Mouse (Mus musculus): Measurements from ENCODE around the gene Ptpn3.

Gene Ptpn3

GRCm38 (mm10) chr4:57263695-57264094 lies 37.9 kb downstream of the Ptpn3 start:
- no peak for DNase-seq (ENCODE audit: low read depth, low spot score)

DNA sequence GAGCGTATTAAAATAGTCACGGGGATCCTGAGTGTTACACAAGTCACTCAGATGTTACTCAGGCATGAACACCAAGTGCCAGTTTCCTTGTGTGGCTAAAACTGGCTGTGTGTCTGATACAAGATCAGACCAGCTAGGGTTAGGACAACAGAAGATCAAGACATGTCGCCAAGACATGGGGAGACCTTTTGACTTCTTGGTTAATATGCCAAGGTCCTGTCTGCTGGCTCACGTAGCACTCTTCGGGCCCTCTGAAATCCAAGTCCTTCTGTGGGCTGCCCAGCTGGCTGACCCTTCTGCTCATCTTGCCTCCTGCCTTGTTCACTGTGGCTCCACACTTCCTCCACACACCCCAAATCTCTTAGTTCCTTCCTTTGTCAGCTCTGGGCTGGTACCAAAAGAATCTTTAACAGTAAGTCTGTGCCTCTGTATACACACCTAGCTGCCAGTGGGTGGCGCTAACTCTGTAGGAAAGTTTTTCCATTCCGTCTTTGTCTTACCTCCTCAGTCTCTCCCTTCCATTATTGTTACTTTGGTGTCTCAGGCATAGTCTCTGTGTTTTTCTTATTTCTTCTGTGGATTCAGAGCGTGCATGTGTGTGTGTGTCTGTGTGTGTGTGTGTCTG lies 38.5 kb downstream of the Ptpn3 start:
- no peak for DNase-seq (ENCODE audit: low read depth, low spot score)

- DNase-seq (ENCODE audit: low read depth, low spot score): no peak
These were observed 39.2 kb downstream of the Ptpn3 start for GRCm38 (mm10) chr4:57262451-57262850.

GRCm38 (mm10) chr4:57261813-57262212 lies 39.8 kb downstream of the Ptpn3 start:
- no peak for DNase-seq (ENCODE audit: low read depth, low spot score)

GRCm38 (mm10) chr4:57258159-57259035 lies 43.2 kb downstream of the Ptpn3 start:
- DNase-seq (ENCODE audit: low read depth, low spot score): no peak

- DNase-seq (ENCODE audit: low read depth, low spot score): no peak
These were observed 44.2 kb downstream of the Ptpn3 start for GRCm38 (mm10) chr4:57257409-57257808.

DNA sequence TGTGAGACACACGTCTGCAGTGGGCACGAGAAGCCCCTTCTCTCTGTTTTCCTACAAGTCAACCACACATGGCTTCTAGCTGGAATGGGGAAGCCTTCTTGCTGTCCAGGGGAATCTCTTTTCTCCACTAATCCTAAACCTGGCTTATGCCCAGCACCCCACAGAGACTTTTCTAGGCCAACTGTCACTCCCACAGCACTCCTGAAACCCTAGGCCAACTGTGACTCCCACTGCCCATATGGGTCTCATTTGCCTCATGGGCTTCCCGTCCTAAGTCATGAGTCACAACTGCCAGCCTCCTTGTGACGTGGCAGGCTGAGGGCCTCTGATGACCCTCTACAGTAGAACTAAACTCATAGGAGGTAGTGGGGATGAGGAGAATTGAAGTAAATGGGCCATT lies 44.9 kb downstream of the Ptpn3 start:
- no peak for DNase-seq (ENCODE audit: low read depth, low spot score)

- no peak for DNase-seq (ENCODE audit: low read depth, low spot score)
These were observed 47.2 kb downstream of the Ptpn3 start for GRCm38 (mm10) chr4:57254412-57254811.

DNA sequence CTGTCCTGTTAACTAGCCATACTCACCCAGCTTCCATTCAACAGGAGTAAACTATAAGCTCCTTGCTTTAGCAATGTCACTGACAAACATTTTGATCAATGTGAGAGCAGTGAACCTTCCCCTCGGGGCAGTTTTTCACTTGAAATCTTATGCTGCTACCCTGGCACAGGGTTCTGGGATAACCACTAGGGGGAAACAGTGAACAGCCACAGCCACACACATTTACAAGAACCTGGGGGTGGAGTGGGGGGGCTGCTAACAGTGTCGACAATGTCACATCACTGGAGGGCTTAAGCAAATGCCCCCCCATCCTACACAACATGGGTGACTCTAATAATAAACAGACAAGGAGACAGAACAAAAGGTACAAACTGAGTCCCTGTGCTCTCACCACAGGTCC lies 51.0 kb downstream of the Ptpn3 start:
- DNase-seq (ENCODE audit: low read depth, low spot score): no peak

DNA sequence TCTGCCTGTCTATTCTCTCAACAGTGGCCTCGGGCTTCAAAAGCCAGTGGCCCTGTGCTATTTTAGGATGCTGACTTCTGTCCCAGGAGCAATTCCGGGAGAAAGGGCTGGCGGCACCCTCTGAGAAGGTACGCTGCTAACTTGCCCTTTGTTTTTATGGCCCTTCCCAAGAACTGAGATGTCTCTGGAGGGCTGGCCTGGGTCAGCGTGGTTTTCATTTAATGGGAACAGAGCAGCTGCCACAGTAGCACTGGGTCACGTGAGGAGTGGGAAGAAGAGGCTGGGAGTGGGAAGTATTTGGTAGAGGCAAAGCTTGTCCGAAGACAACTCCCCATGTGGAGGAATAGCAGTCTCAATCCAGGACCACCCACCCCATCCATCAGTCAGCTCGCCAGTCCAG lies 52.5 kb downstream of the Ptpn3 start:
- no peak for DNase-seq (ENCODE audit: low read depth, low spot score)

DNA sequence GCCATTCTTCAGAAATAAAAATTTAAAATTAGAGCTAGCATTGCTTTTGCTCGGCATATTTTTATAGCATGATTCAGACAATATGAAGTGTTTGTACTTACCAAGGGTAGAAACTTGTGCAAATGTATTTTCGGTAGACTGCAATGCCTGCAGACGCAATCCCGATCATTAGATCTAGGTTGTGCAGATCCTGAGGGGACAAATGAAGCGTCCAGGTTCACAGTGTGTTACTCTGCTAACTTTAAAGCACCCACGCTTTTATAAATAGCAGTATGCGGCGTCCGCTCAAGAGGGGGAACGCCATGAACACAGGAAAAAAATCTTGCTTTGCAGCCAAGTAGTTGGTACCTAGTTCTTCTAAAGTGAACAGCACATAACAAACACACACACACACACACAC lies 56.8 kb downstream of the Ptpn3 start:
- no peak for DNase-seq (ENCODE audit: low read depth, low spot score)

GRCm38 (mm10) chr4:57243312-57243711 lies 58.3 kb downstream of the Ptpn3 start:
- DNase-seq (ENCODE audit: low read depth, low spot score): no peak

DNA sequence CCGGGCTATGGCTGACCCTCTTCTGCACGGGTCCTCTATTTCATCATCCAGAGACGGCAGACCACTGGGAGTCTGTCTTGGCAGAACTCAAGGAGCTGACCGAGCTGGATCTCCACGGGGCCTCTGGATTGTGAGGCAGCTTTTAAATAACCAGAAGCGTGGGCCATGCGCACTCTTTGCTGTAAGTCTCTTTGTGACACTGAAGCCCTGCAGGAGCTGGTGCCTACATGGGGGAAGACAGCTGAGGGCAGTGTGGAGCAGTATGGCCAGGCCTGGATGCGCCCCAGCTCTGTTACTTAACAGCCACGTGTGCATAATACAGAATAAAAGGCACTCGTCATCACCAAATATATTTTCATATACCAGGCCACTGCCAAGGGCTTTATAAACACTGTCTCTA lies 60.7 kb downstream of the Ptpn3 start:
- DNase-seq (ENCODE audit: low read depth, low spot score): no peak

GRCm38 (mm10) chr4:57240100-57240499 lies 61.5 kb downstream of the Ptpn3 start:
- DNase-seq (ENCODE audit: low read depth, low spot score): no peak

- DNase-seq (ENCODE audit: low read depth, low spot score): no peak
These were observed 62.5 kb downstream of the Ptpn3 start for GRCm38 (mm10) chr4:57239112-57239511.

GRCm38 (mm10) chr4:57238118-57238517 lies 63.5 kb downstream of the Ptpn3 start:
- no peak for DNase-seq (ENCODE audit: low read depth, low spot score)

- no peak for DNase-seq (ENCODE audit: low read depth, low spot score)
These were observed 65.1 kb downstream of the Ptpn3 start for GRCm38 (mm10) chr4:57236513-57236912.

- DNase-seq (ENCODE audit: low read depth, low spot score): no peak
These were observed 65.9 kb downstream of the Ptpn3 start for GRCm38 (mm10) chr4:57235741-57236140.

GRCm38 (mm10) chr4:57234348-57234747 lies 67.3 kb downstream of the Ptpn3 start:
- no peak for DNase-seq (ENCODE audit: low read depth, low spot score)

DNA sequence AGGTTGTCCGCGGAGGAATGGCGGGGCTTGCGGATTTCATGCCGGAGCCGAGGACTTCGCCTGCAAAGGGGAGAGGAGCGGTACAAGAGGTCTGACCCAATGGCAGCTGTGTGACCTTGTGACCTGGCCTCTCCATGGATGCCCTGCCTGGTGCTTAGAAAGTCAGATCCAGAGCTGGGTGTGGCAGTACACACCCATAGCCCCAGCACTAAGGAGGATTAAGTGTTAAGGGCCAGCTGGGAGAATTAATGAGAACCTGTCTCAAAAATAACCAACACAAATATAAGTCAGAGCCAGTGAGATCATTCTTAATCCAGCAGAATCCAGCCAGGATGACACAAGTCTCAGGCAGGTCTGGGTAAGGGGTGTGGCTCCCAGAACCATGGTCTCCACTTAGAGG lies 69.2 kb downstream of the Ptpn3 start:
- DNase-seq (ENCODE audit: low read depth, low spot score): no peak

GRCm38 (mm10) chr4:57231323-57231722 lies 70.3 kb downstream of the Ptpn3 start:
- no peak for DNase-seq (ENCODE audit: low read depth, low spot score)

GRCm38 (mm10) chr4:57230341-57230740 lies 71.3 kb downstream of the Ptpn3 start:
- no peak for DNase-seq (ENCODE audit: low read depth, low spot score)
